Mouse (Mus musculus) G1E (cell line): ENCODE data around the gene Slc13a2.

Experiments used
- CTCF ChIP-seq: IDR thresholded peaks from 2 replicates; pipeline ENCODE4 v1.5.1; 2012; ENCODE audit warnings: low read depth, low read length, inconsistent platforms, mixed read lengths
- GATA1 ChIP-seq: IDR thresholded peaks from 2 replicates; pipeline ENCODE4 v1.6.1; 2012; ENCODE audit warnings: borderline replicate concordance, low read length, inconsistent platforms, mixed read lengths
- GATA2 ChIP-seq: IDR thresholded peaks from 2 replicates; pipeline ENCODE4 v1.6.1; 2012; ENCODE audit warnings: low read depth, low read length, inconsistent platforms, borderline replicate concordance
- POLR2AphosphoS5 ChIP-seq: IDR thresholded peaks from 2 replicates; pipeline ENCODE4 v1.6.1; 2012; ENCODE audit warnings: low read depth, low read length, inconsistent platforms; ENCODE audit not compliant: insufficient replicate concordance
- TAL1 ChIP-seq: conservative IDR thresholded peaks from 2 replicates; pipeline ENCODE4 v1.6.1; 2012; ENCODE audit warnings: low read depth, low read length, inconsistent platforms, mixed read lengths

GRCm38 (mm10) chr11:78401469-78401868 is 20.5 kb downstream of the Slc13a2 start:
- TF ChIP-seq CTCF: no peak
- no peak for TF ChIP-seq GATA1
- no peak for TF ChIP-seq GATA2
- TF ChIP-seq TAL1: no peak
- no peak for TF ChIP-seq POLR2AphosphoS5
